Mouse (Mus musculus): ENCODE results near the gene Lgalsl. TPM values are rescaled to one million over a fixed set of nuclear protein-coding genes. Genes with fewer than 3 reads are reported as not detected.

Lgalsl gene
- polyA plus RNA-seq, 1 experiment, result 15.8 TPM

DNA sequence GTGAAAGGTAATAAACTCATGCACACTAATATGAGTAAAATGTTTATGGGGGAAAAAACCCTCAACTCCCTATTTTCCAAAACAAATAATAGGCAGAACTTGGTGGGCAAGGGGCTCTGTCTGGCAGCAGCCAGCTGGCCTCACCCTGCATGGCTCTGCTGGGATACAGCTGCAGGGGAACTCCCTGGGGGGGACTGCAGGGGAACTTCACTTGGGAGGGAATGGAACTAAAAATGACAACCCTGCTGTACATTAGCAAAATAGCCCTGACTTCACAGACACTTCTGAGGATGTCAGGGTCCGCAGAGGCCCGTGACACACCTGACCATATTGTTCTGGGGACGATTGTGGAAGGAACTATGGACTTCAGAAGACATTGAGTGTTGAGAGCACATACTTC lies 29.5 kb upstream of the Lgalsl start:
- H3K9me3 ChIP-seq, result no peaks in the 10 kb centered on the region
- no peak for TF ChIP-seq GATA1 (IDR thresholded peaks at IDR 0.05; ENCODE audit: borderline replicate concordance, low read length)
- TF ChIP-seq FLI1 (IDR thresholded peaks at IDR 0.05; ENCODE audit: low read length), result no peak
- peaks cover 52% of the 10 kb centered on the region for H3K27me3 ChIP-seq (replicated peaks)
- H3K4me3 ChIP-seq (replicated peaks), result no peak overlapping the region
- peaks cover 70% of the 10 kb centered on the region for H3K4me1 ChIP-seq
- no peaks in the 10 kb centered on the region for H3K36me3 ChIP-seq (replicated peaks; ENCODE audit: low read length)

DNA sequence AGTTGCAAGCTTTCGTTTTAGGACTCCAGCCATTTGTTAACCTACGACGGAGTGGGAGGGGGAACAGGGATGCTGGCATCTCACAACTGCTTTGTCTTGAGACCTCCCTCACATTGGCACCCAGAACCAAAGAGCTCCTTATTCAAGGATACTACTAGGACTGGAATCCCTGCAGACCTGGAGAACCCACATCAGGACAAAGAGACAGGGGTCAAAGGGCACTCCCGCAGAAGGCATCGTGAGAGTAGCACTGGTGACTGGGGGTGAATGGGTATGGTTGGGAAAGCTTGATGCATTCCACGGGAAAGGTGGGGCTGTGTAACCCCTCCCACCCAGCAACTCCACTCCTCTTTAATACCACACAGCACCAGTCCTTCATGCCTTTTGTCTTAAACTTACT lies 29.0 kb upstream of the Lgalsl start:
- Histone ChIP-seq H3K36me3 (replicated peaks; ENCODE audit: low read length) (no peaks in the 10 kb centered on the region), H3K27me3 (replicated peaks) (peaks cover 49% of the 10 kb centered on the region), H3K9me3 (no peaks in the 10 kb centered on the region), H3K4me3 (replicated peaks) (no peak overlapping the region), H3K4me1 (peaks cover 69% of the 10 kb centered on the region)
- TF ChIP-seq FLI1 (IDR thresholded peaks at IDR 0.05; ENCODE audit: low read length), result no peak

DNA sequence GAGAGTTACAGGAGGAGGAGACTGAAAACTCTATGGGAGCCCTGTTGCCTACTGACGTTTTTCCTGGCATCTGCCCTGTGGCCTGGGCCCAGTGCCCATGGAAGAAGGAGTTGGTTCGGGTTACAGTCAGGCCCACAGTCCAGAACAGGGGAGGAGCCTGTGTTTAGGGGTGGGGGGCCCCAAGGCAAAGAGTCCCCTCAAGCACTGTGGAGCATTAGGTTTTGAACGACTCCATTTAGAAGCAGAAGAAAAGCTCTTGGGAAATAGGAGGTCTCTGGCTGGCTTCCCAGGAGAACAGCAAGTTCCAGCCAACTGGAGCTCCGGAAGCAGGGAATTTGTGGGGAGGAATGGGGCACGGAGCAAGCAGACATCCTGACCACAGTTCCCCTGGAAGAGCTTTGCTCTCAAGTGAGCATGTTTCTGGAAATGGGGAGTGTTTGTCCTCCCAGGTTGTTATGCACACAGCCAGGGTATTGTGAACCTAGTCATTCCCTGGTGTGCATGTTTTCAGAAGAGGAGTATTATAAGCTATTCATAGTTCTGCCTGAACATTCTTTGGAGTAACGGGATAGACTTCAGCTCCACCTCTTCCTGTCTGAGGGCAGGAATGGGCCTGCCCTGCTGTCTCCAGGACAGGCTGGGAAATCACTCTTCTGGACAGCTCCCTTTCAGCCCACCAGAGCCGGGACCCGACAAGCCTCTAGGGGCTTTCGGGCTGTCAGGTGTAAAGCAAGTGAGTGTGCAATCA lies 28.2 kb upstream of the Lgalsl start:
- H3K27me3 ChIP-seq (replicated peaks), result peaks cover 46% of the 10 kb centered on the region
- no peaks in the 10 kb centered on the region for H3K36me3 ChIP-seq (replicated peaks; ENCODE audit: low read length)
- H3K9me3 ChIP-seq, result no peaks in the 10 kb centered on the region
- H3K4me1 ChIP-seq, result peaks cover 65% of the 10 kb centered on the region
- H3K4me3 ChIP-seq (replicated peaks), result peak overlapping the region; percentile 59
- no peak for TF ChIP-seq GATA1 (IDR thresholded peaks at IDR 0.05; ENCODE audit: borderline replicate concordance, low read length)
- no peak for TF ChIP-seq FLI1 (IDR thresholded peaks at IDR 0.05; ENCODE audit: low read length)

DNA sequence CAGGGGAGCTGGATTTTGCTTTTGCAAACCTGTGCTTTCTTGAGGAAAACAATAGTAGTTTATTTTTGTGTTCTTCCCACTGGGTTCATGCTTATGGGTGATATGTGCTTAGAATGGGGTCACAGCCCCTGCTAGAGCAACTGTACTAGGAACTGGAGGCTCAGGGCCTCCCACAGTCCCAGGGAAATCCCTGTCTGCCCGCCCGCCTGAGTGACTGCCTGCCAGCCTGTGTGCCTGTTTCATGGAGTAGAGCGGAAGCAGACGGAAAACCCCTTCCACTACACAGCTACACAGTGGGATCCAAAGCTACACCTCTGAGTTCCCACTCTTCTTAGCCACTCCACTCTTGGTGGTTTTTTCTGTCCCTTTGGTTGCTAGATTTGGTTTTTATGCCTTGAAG lies 27.1 kb upstream of the Lgalsl start:
- H3K9me3 ChIP-seq, result no peaks in the 10 kb centered on the region
- H3K4me1 ChIP-seq, result peaks cover 59% of the 10 kb centered on the region
- no peak overlapping the region for H3K4me3 ChIP-seq (replicated peaks)
- TF ChIP-seq GATA1 (IDR thresholded peaks at IDR 0.05; ENCODE audit: borderline replicate concordance, low read length) (no peak), FLI1 (IDR thresholded peaks at IDR 0.05; ENCODE audit: low read length) (no peak)
- no peaks in the 10 kb centered on the region for H3K36me3 ChIP-seq (replicated peaks; ENCODE audit: low read length)
- H3K27me3 ChIP-seq (replicated peaks), result peaks cover 46% of the 10 kb centered on the region

DNA sequence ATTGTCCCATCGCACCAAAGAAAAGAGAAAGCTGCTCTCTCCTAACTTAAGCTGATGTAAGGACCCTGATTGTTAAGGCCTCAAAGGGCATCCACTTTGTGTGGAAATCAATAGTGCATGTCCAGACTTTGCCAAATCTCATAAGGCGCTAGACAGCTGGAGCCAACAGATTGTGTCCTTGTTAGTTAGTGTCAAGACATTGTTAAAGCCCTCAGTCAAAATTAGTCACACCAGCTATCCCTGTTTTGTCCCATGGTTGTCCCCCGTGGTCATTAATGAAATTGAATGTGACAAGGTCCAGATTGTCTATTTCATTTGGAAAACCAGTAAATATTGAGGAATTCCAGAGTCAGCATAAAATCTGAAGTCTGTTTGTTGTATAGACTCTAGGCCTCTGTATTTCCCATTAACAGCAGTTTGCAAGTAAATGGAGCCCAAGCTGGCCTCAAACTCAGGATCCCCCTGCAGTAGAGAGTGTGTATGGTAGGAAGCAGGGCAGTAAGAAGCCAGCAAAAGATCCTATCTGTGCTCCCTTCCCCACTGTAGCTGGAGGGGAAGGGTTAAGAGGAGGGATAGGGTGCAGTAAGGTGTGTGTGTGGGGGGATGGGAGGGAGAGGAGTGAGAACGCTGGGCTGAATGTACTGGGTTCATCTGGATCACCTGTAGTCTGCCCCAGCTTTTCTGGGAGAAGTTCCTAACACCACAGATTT lies 23.3 kb upstream of the Lgalsl start:
- H3K36me3 ChIP-seq (replicated peaks; ENCODE audit: low read length), result no peaks in the 10 kb centered on the region
- TF ChIP-seq FLI1 (IDR thresholded peaks at IDR 0.05; ENCODE audit: low read length) (no peak), GATA1 (IDR thresholded peaks at IDR 0.05; ENCODE audit: borderline replicate concordance, low read length) (no peak)
- no peaks in the 10 kb centered on the region for H3K9me3 ChIP-seq
- no peak overlapping the region for H3K4me3 ChIP-seq (replicated peaks)
- H3K4me1 ChIP-seq, result peaks cover 53% of the 10 kb centered on the region
- H3K27me3 ChIP-seq (replicated peaks), result peaks cover 51% of the 10 kb centered on the region

DNA sequence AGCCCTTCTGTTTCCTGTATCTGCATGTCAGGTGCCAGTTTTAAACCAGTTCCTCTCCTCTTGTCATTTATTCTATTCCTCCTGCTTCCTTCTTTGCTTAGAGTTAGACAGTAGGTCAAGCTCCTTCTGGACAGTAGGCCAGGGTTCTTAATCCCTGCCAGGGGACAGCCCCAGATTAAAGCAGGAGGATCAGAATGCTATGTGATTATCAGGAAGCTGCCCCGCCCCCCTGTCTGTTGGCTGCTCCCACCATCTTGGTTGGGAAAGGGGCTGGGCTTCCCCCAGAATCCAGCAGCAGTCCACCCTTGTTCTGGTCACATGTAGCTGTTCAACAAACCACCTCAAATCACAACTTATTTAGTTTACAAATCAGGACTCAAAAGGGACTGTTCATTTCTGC lies 19.3 kb upstream of the Lgalsl start:
- no peak for TF ChIP-seq GATA1 (IDR thresholded peaks at IDR 0.05; ENCODE audit: borderline replicate concordance, low read length)
- no peak for TF ChIP-seq FLI1 (IDR thresholded peaks at IDR 0.05; ENCODE audit: low read length)
- no peaks in the 10 kb centered on the region for H3K9me3 ChIP-seq
- H3K27me3 ChIP-seq (replicated peaks), result peaks cover 39% of the 10 kb centered on the region
- peaks cover 51% of the 10 kb centered on the region for H3K4me1 ChIP-seq
- no peak overlapping the region for H3K4me3 ChIP-seq (replicated peaks)
- H3K36me3 ChIP-seq (replicated peaks; ENCODE audit: low read length), result no peaks in the 10 kb centered on the region

DNA sequence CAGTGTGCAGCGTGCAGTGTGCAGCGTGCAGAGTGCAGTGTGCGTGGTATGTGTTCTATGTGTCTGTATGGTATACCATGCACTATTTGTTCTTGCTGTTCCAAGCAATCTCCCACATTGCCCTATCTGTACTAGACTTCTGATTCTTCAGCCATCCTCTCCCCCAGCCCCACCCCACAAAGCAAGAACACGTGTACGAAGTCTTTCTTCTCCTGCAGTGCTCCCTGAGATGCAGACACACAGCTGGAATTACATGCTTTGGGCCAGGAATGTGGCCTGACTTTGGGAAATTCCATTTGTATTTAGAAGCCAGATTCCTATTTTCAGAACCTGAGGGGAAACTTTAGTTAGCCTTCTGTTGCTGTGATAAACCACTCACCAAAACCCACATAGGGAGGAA lies 18.5 kb upstream of the Lgalsl start:
- Histone ChIP-seq H3K27me3 (replicated peaks) (peaks cover 38% of the 10 kb centered on the region), H3K36me3 (replicated peaks; ENCODE audit: low read length) (no peaks in the 10 kb centered on the region), H3K4me3 (replicated peaks) (peak overlapping the region; percentile 68), H3K4me1 (peaks cover 56% of the 10 kb centered on the region), H3K9me3 (no peaks in the 10 kb centered on the region)
- no peak for TF ChIP-seq GATA1 (IDR thresholded peaks at IDR 0.05; ENCODE audit: borderline replicate concordance, low read length)
- TF ChIP-seq FLI1 (IDR thresholded peaks at IDR 0.05; ENCODE audit: low read length), result no peak

DNA sequence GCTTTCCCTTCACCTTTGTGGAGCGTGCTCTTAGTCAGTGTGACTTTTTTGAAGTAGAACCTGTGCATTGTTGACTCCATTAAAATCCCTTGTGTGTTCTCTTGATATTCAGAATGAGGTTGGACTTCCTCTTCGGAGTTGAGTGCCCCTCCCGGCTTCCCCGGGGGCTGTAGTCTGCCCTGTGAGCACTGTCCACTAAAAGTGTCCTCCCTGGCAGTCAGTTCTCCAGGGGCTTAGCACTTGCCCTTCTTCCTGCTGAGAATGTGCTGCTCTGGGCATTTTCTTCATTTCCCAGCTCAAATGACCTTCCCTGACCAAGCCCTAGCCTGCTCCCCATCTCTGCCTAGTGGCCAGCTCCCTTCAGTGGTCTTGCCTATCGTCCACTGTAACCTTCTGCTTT lies 6.5 kb upstream of the Lgalsl start:
- TF ChIP-seq FLI1 (IDR thresholded peaks at IDR 0.05; ENCODE audit: low read length), result no peak
- TF ChIP-seq GATA1 (IDR thresholded peaks at IDR 0.05; ENCODE audit: borderline replicate concordance, low read length), result no peak
- H3K4me3 ChIP-seq (replicated peaks), result no peak overlapping the region
- peaks cover 12% of the 10 kb centered on the region for H3K27me3 ChIP-seq (replicated peaks)
- H3K9me3 ChIP-seq, result peaks cover 1% of the 10 kb centered on the region
- H3K4me1 ChIP-seq, result peaks cover 72% of the 10 kb centered on the region
- peaks cover 7% of the 10 kb centered on the region for H3K36me3 ChIP-seq (replicated peaks; ENCODE audit: low read length)

DNA sequence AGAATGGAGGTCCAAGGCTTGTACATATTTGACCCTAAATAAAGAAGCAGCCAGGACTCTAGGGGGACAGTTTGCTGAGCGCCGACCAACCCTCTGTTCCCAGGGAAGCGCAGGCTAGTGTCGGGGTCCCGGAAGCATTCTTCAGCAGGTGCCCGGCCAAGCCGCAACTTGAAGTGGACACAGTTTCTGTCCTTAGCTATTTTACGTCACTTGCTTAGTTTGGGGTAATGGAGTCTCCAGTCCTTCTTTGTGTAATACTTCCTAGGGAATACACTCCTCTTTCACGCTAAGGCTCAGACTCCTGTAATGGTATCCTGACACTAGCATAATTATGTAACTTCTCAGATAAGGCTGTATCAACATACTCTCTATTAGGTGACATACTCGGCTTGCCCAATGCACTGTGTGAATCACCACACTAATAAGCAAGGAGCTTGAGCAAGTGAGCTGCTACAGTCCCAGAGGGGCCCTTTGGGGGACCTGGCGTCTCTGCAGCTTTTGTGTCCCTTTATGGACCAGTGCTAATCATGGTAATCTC lies 813 bp upstream of the Lgalsl start:
- peak overlapping the region; percentile 97 for H3K4me3 ChIP-seq (replicated peaks)
- TF ChIP-seq FLI1 (IDR thresholded peaks at IDR 0.05; ENCODE audit: low read length) (no peak), GATA1 (IDR thresholded peaks at IDR 0.05; ENCODE audit: borderline replicate concordance, low read length) (no peak)
- no peaks in the 10 kb centered on the region for H3K9me3 ChIP-seq
- H3K4me1 ChIP-seq, result peaks cover 86% of the 10 kb centered on the region
- peaks cover 2% of the 10 kb centered on the region for H3K27me3 ChIP-seq (replicated peaks)
- H3K36me3 ChIP-seq (replicated peaks; ENCODE audit: low read length), result peaks cover 37% of the 10 kb centered on the region
